Mouse (Mus musculus) stomach, embryonic 14.5 days (tissue): Measurements from ENCODE around the gene Uts2r. TPM values are rescaled to one million over a fixed set of nuclear protein-coding genes. Genes with fewer than 3 reads are reported as not detected.

ENCODE experiments used
- ATAC-seq: fragments of 200-750 bp; cut with Nextera tagmentation; 2 replicates; pipeline ENCODE4 v1.8.0; 2017; ENCODE audit warnings: low read depth, moderate TSS enrichment; ENCODE audit not compliant: insufficient number of reproducible peaks, insufficient read depth, low FRiP score
- H3K27ac ChIP-seq: fragments of 300-500 bp; sonication (generic); 2 replicates; pipeline ENCODE4 v1.5.1; 2014; ENCODE audit warnings: mild to moderate bottlenecking, low read length, moderate library complexity, mixed read lengths
- H3K27me3 ChIP-seq: fragments of 300-500 bp; sonication (generic); 2 replicates; pipeline ENCODE4 v1.6.1; 2014; ENCODE audit warnings: low read length, control low read depth, mixed read lengths; ENCODE audit not compliant: control insufficient read depth, insufficient read depth
- H3K36me3 ChIP-seq: fragments of 300-500 bp; sonication (generic); 2 replicates; pipeline ENCODE4 v1.6.1; 2014; ENCODE audit warnings: mild to moderate bottlenecking, control low read depth, low read length, moderate library complexity, mixed read lengths; ENCODE audit not compliant: control insufficient read depth, insufficient read depth
- H3K4me1 ChIP-seq: fragments of 300-500 bp; sonication (generic); 2 replicates; pipeline ENCODE4 v1.6.1; 2014; ENCODE audit warnings: low read length, control low read depth, mixed read lengths; ENCODE audit not compliant: control insufficient read depth, insufficient read depth
- H3K4me2 ChIP-seq: fragments of 300-500 bp; sonication (generic); replicated peaks from 2 replicates; pipeline ENCODE4 v1.6.1; 2014; ENCODE audit warnings: low read depth, low read length, control low read depth
- H3K4me3 ChIP-seq: fragments of 300-500 bp; sonication (generic); 2 replicates; pipeline ENCODE4 v1.5.1; 2014; ENCODE audit warnings: low read depth, low read length, control low read depth
- H3K9ac ChIP-seq: fragments of 300-500 bp; sonication (generic); replicated peaks from 2 replicates; pipeline ENCODE4 v1.6.1; 2014; ENCODE audit warnings: low read depth, mild to moderate bottlenecking, control low read depth, low read length, moderate library complexity, mixed read lengths
- H3K9me3 ChIP-seq: fragments of 300-500 bp; sonication (generic); 2 replicates; pipeline ENCODE4 v1.6.1; 2016; ENCODE audit warnings: low read depth, low read length, control low read depth; ENCODE audit not compliant: control insufficient read depth
- WGBS: fragments of 180-500 bp; shearing (Covaris S2); extraction: QIAGEN DNeasy Blood & Tissue Kit; methylation state at CpG from one replicate; pipeline ENCODE4 v1.1.7; 2014; 5-methylcytosine and 5-hydroxymethylcytosine counted together
- polyA plus RNA-seq: library from polyadenylated mRNA; unstranded; fragments of >200 nt; fragmentation: Nextera tagmentation; extraction: Ambion mirVana; gene quantifications from 2 replicates; pipeline ENCODE4 v1.2.1, GENCODE M21; 2014

Gene Uts2r
- polyA plus RNA-seq, 1 experiment from 2014 or later: not detected

DNA sequence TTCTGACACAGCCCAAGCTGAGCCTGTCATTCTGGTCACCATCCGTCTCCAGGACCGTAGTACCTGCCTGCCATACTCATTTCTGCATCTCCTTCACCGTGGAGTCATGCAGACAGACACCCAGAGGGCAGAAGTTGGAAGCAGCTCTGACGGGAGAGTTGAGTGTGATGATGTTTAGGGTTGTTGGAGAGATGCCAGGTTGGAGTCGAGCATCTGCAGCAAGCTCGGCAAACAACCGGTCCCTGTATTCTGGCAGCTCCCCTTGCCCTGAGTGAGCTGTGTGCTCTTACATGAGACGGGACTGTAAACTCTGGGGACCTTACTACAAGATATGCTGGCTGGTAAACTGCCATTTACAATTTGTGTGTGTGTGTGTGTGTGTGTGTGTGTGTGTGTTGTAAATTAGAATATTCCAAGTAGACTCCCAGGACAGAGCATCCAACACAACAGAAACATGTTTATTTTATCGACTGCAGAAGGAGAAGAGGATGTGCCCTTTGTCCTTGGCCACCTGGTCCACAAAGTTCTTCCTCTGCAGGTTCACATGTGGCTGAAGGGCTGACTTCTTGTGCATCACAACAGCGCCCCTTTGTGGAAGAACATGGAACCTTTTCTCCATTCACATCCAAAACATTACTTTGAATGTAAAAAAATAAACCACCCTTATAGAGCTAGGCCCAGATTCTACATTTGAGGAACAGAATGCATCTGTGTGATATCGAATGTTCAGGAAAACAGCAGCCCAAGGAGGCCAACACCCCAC lies 41.5 kb downstream of the Uts2r start:
- Histone ChIP-seq H3K9me3 (no peaks in the 10 kb centered on the region), H3K4me1 (0 out of 2 replicates have a peak, but pooled peaks cover 4% of the 10 kb centered on the region), H3K36me3 (no peaks in the 10 kb centered on the region), H3K27me3 (no peaks in the 10 kb centered on the region), H3K9ac (no peak overlapping the region), H3K27ac (no peak overlapping the region), H3K4me3 (no peak overlapping the region), H3K4me2 (no peak overlapping the region)
- 38% methylated on average over 11 of the region's 11 CpGs for WGBS
- ATAC-seq: no peak

DNA sequence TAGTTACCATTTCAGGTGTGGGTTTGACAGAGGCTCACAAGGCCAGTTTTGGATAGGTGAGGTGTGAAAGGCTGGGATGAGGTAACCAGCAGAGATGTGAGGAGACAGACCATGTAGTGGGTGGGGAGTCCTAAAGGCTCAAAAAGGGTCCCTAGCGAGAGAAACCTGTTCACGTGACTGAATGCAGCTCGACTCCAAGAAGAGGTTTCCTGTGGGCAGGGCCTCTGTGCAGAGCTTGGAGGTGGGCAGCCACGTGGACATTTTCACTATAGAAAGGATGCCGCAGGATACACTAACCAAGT lies 43.7 kb downstream of the Uts2r start:
- ATAC-seq: no peak
- H3K36me3 ChIP-seq: peaks cover 6% of the 10 kb centered on the region
- peak overlapping the region; percentile 44; the same call in 1 of the 2 replicates for H3K27ac ChIP-seq
- H3K4me1 ChIP-seq: 0 out of 2 replicates have a peak, but pooled peaks cover 4% of the 10 kb centered on the region
- H3K27me3 ChIP-seq: no peaks in the 10 kb centered on the region
- H3K4me2 ChIP-seq: peak overlapping the region; percentile 72
- WGBS: 0% methylated on average over 5 of the region's 5 CpGs
- H3K9ac ChIP-seq: no peak overlapping the region
- no peaks in the 10 kb centered on the region for H3K9me3 ChIP-seq
- peak overlapping the region; percentile 72 for H3K4me3 ChIP-seq

DNA sequence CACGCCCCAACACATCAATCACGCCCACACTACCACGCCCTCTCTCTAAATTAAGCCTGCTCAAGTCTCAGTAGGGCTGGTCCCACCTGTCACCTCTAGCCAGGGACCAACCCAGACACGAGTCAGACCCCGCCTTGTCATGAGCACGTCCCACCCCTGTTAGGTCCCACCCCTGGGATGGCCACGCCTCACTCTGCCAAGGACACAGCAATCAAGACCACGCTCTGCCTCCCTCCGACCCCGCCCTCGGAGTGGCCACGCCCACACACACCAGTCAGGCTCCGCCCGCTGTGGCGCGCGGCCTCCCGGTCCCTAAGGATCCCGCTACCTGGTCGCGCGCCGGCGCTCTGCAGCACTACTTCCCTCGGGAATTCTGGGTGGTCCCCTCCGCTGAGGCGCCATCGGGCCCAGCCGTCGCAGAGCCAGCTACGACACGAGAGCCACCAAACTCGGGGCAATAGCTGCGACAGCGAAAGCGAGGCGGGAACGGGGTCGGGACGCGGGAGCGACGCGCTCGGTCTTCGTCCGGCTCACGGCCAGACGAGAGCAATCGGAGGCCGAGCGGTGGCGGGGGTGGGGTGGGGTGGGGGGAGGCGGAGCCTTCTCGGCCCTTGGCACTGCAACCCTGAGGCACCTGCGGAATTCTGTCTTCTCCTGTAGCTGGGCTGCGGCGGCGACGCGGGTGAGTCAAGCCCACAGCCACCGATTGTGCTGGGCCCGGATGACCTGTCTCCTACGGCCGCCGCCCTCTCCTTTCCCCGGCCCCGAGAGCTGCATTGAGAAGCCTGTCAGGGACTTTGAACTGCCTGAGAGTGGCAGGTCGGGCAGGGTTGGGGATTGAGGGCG lies 44.3 kb downstream of the Uts2r start, which contains the start of the genes Hexdc and Ogfod3:
Hexdc (plus strand) TSS at position 273 of the 846 bp plus-strand sequence.
Ogfod3 (minus strand) TSS at position 551 of the 846 bp plus-strand sequence.
- H3K4me2 ChIP-seq: peak within 1 kb of the TSS; percentile 72
- H3K36me3 ChIP-seq: peaks cover 6% of the 10 kb centered on the region
- H3K4me3 ChIP-seq: peak within 1 kb of the TSS; percentile 72
- H3K9ac ChIP-seq: peak within 1 kb of the TSS; percentile 58
- H3K27ac ChIP-seq: peak within 1 kb of the TSS; percentile 58
- no peaks in the 10 kb centered on the region for H3K27me3 ChIP-seq
- peak; percentile 99 for ATAC-seq
- H3K4me1 ChIP-seq: 0 out of 2 replicates have a peak, but pooled peaks cover 4% of the 10 kb centered on the region
- no peaks in the 10 kb centered on the region for H3K9me3 ChIP-seq
- WGBS: under 1% methylated on average over 69 of the region's 70 CpGs

Other genes starting within 250 kb of the Uts2r start
- gene Ccdc57, start 227.4 kb upstream of the Uts2r start, polyA plus RNA-seq: 5.6 and 6.5 TPM in 2 replicates
- 24.1 and 32.9 TPM in 2 replicates for gene Slc16a3, start 211.8 kb upstream of the Uts2r start, polyA plus RNA-seq
- 70.4 and 70.6 TPM in 2 replicates for gene Csnk1d, start 168.9 kb upstream of the Uts2r start, polyA plus RNA-seq
- 1.5 and 2.1 TPM in 2 replicates for gene Cd7, start 120.9 kb upstream of the Uts2r start, polyA plus RNA-seq
- 0.32 and 1.1 TPM in 2 replicates for gene Sectm1b, start 96.7 kb upstream of the Uts2r start, polyA plus RNA-seq
- gene Sectm1a, start 79.1 kb upstream of the Uts2r start, polyA plus RNA-seq: 0.34 TPM in 1 of 2 replicates, not detected in the other
- not detected in 2 replicates for gene Tex19.2, start 41.6 kb upstream of the Uts2r start, polyA plus RNA-seq
- not detected in 2 replicates for gene Tex19.1, start 14.1 kb upstream of the Uts2r start, polyA plus RNA-seq
- 12.0 and 12.6 TPM in 2 replicates for gene Hexdc, start 44.2 kb downstream of the Uts2r start, polyA plus RNA-seq
- 28.0 and 34.7 TPM in 2 replicates for gene Ogfod3, start 44.4 kb downstream of the Uts2r start, polyA plus RNA-seq
- gene Cybc1, start 69.1 kb downstream of the Uts2r start, polyA plus RNA-seq: 36.9 and 40.6 TPM in 2 replicates
- gene Narf, start 77.0 kb downstream of the Uts2r start, polyA plus RNA-seq: 43.2 and 53.8 TPM in 2 replicates
- gene Foxk2, start 99.7 kb downstream of the Uts2r start, polyA plus RNA-seq: 9.6 and 11.6 TPM in 2 replicates
- 97.9 and 105 TPM in 2 replicates for gene Wdr45b, start 194.2 kb downstream of the Uts2r start, polyA plus RNA-seq
- gene Rab40b, start 228.0 kb downstream of the Uts2r start, polyA plus RNA-seq: 7.2 and 7.3 TPM in 2 replicates